Mouse (Mus musculus): ENCODE data around the gene Pir. TPM values are rescaled to one million over a fixed set of nuclear protein-coding genes. Genes with fewer than 3 reads are reported as not detected.

The Pir gene
- polyA plus RNA-seq, 1 experiment from 2014 or later = 3.5 TPM

GRCm38 (mm10) chrX:164318554-164318953 is 49.4 kb downstream of the Pir start:
- Histone ChIP-seq H3K36me3 (ENCODE audit: control insufficient read depth, insufficient read depth, low read length) (no peaks in the 10 kb centered on the region), H3K4me1 (ENCODE audit: control insufficient read depth, insufficient read depth, low read length) (no peaks in the 10 kb centered on the region), H3K27ac (ENCODE audit: low read length) (no peak overlapping the region), H3K4me2 (ENCODE audit: low read length) (no peak overlapping the region), H3K9me3 (replicated peaks; ENCODE audit: control insufficient read depth, low read length, poor library complexity, severe bottlenecking) (no peaks in the 10 kb centered on the region), H3K9ac (ENCODE audit: low read depth, low read length) (no peak overlapping the region), H3K27me3 (ENCODE audit: control insufficient read depth, insufficient read depth, low read depth, low read length) (no peaks in the 10 kb centered on the region), H3K4me3 (ENCODE audit: low read depth, low read length) (no peak overlapping the region)
- no peak for ATAC-seq
- 88% methylated on average over 4 of the region's 4 CpGs for WGBS

GRCm38 (mm10) chrX:164320031-164320430 is 50.9 kb downstream of the Pir start:
- WGBS = 43% methylated on average over 3 of the region's 3 CpGs
- no peak for ATAC-seq
- Histone ChIP-seq H3K27ac (ENCODE audit: low read length) (no peak overlapping the region), H3K27me3 (ENCODE audit: control insufficient read depth, insufficient read depth, low read depth, low read length) (no peaks in the 10 kb centered on the region), H3K4me1 (ENCODE audit: control insufficient read depth, insufficient read depth, low read length) (no peaks in the 10 kb centered on the region), H3K4me3 (ENCODE audit: low read depth, low read length) (no peak overlapping the region), H3K4me2 (ENCODE audit: low read length) (no peak overlapping the region), H3K36me3 (ENCODE audit: control insufficient read depth, insufficient read depth, low read length) (no peaks in the 10 kb centered on the region), H3K9ac (ENCODE audit: low read depth, low read length) (no peak overlapping the region), H3K9me3 (replicated peaks; ENCODE audit: control insufficient read depth, low read length, poor library complexity, severe bottlenecking) (no peaks in the 10 kb centered on the region)

GRCm38 (mm10) chrX:164322492-164322891 is 53.3 kb downstream of the Pir start:
- Histone ChIP-seq H3K4me2 (ENCODE audit: low read length) (no peak overlapping the region), H3K4me1 (ENCODE audit: control insufficient read depth, insufficient read depth, low read length) (no peaks in the 10 kb centered on the region), H3K9ac (ENCODE audit: low read depth, low read length) (no peak overlapping the region), H3K36me3 (ENCODE audit: control insufficient read depth, insufficient read depth, low read length) (no peaks in the 10 kb centered on the region), H3K27me3 (ENCODE audit: control insufficient read depth, insufficient read depth, low read depth, low read length) (no peaks in the 10 kb centered on the region), H3K9me3 (replicated peaks; ENCODE audit: control insufficient read depth, low read length, poor library complexity, severe bottlenecking) (no peaks in the 10 kb centered on the region), H3K4me3 (ENCODE audit: low read depth, low read length) (no peak overlapping the region), H3K27ac (ENCODE audit: low read length) (no peak overlapping the region)
- no peak for ATAC-seq
- WGBS = 85% methylated on average over 5 of the region's 5 CpGs

GRCm38 (mm10) chrX:164323391-164323913 is 54.3 kb downstream of the Pir start:
- H3K4me2 ChIP-seq (ENCODE audit: low read length) = no peak overlapping the region
- no peaks in the 10 kb centered on the region for H3K9me3 ChIP-seq (replicated peaks; ENCODE audit: control insufficient read depth, low read length, poor library complexity, severe bottlenecking)
- H3K27me3 ChIP-seq (ENCODE audit: control insufficient read depth, insufficient read depth, low read depth, low read length) = no peaks in the 10 kb centered on the region
- no peaks in the 10 kb centered on the region for H3K36me3 ChIP-seq (ENCODE audit: control insufficient read depth, insufficient read depth, low read length)
- 79% methylated on average over 4 of the region's 4 CpGs for WGBS
- H3K4me3 ChIP-seq (ENCODE audit: low read depth, low read length) = no peak overlapping the region
- no peak overlapping the region for H3K27ac ChIP-seq (ENCODE audit: low read length)
- no peak for ATAC-seq
- H3K9ac ChIP-seq (ENCODE audit: low read depth, low read length) = no peak overlapping the region
- H3K4me1 ChIP-seq (ENCODE audit: control insufficient read depth, insufficient read depth, low read length) = no peaks in the 10 kb centered on the region

GRCm38 (mm10) chrX:164330351-164330750 is 61.2 kb downstream of the Pir start:
- no peaks in the 10 kb centered on the region for H3K27me3 ChIP-seq (ENCODE audit: control insufficient read depth, insufficient read depth, low read depth, low read length)
- no peak overlapping the region for H3K27ac ChIP-seq (ENCODE audit: low read length)
- no peak overlapping the region for H3K4me3 ChIP-seq (ENCODE audit: low read depth, low read length)
- no peaks in the 10 kb centered on the region for H3K36me3 ChIP-seq (ENCODE audit: control insufficient read depth, insufficient read depth, low read length)
- H3K9ac ChIP-seq (ENCODE audit: low read depth, low read length) = no peak overlapping the region
- no peaks in the 10 kb centered on the region for H3K4me1 ChIP-seq (ENCODE audit: control insufficient read depth, insufficient read depth, low read length)
- ATAC-seq = no peak
- WGBS = 91% methylated on average over 2 of the region's 2 CpGs
- no peaks in the 10 kb centered on the region for H3K9me3 ChIP-seq (replicated peaks; ENCODE audit: control insufficient read depth, low read length, poor library complexity, severe bottlenecking)
- H3K4me2 ChIP-seq (ENCODE audit: low read length) = no peak overlapping the region

- no peak overlapping the region for H3K9ac ChIP-seq (ENCODE audit: low read depth, low read length)
- H3K9me3 ChIP-seq (replicated peaks; ENCODE audit: control insufficient read depth, low read length, poor library complexity, severe bottlenecking) = no peaks in the 10 kb centered on the region
- H3K36me3 ChIP-seq (ENCODE audit: control insufficient read depth, insufficient read depth, low read length) = no peaks in the 10 kb centered on the region
- no peaks in the 10 kb centered on the region for H3K4me1 ChIP-seq (ENCODE audit: control insufficient read depth, insufficient read depth, low read length)
- no peak overlapping the region for H3K27ac ChIP-seq (ENCODE audit: low read length)
- no peak for ATAC-seq
- no peak overlapping the region for H3K4me3 ChIP-seq (ENCODE audit: low read depth, low read length)
- 84% methylated on average over 3 of the region's 3 CpGs for WGBS
- no peaks in the 10 kb centered on the region for H3K27me3 ChIP-seq (ENCODE audit: control insufficient read depth, insufficient read depth, low read depth, low read length)
- H3K4me2 ChIP-seq (ENCODE audit: low read length) = no peak overlapping the region
Measured at GRCm38 (mm10) chrX:164330766-164331165, 61.6 kb downstream of the Pir start.

- no peaks in the 10 kb centered on the region for H3K9me3 ChIP-seq (replicated peaks; ENCODE audit: control insufficient read depth, low read length, poor library complexity, severe bottlenecking)
- no peak overlapping the region for H3K4me3 ChIP-seq (ENCODE audit: low read depth, low read length)
- no peaks in the 10 kb centered on the region for H3K4me1 ChIP-seq (ENCODE audit: control insufficient read depth, insufficient read depth, low read length)
- no peak for ATAC-seq
- H3K4me2 ChIP-seq (ENCODE audit: low read length) = no peak overlapping the region
- H3K27ac ChIP-seq (ENCODE audit: low read length) = no peak overlapping the region
- H3K36me3 ChIP-seq (ENCODE audit: control insufficient read depth, insufficient read depth, low read length) = no peaks in the 10 kb centered on the region
- 87% methylated on average over 4 of the region's 4 CpGs for WGBS
- H3K9ac ChIP-seq (ENCODE audit: low read depth, low read length) = no peak overlapping the region
- H3K27me3 ChIP-seq (ENCODE audit: control insufficient read depth, insufficient read depth, low read depth, low read length) = no peaks in the 10 kb centered on the region
Measured at GRCm38 (mm10) chrX:164338591-164338990, 69.4 kb downstream of the Pir start.

- H3K4me3 ChIP-seq (ENCODE audit: low read depth, low read length) = no peak overlapping the region
- no peak overlapping the region for H3K27ac ChIP-seq (ENCODE audit: low read length)
- no peaks in the 10 kb centered on the region for H3K9me3 ChIP-seq (replicated peaks; ENCODE audit: control insufficient read depth, low read length, poor library complexity, severe bottlenecking)
- no peaks in the 10 kb centered on the region for H3K4me1 ChIP-seq (ENCODE audit: control insufficient read depth, insufficient read depth, low read length)
- WGBS = 93% methylated on average over 4 of the region's 4 CpGs
- ATAC-seq = no peak
- no peak overlapping the region for H3K9ac ChIP-seq (ENCODE audit: low read depth, low read length)
- H3K36me3 ChIP-seq (ENCODE audit: control insufficient read depth, insufficient read depth, low read length) = no peaks in the 10 kb centered on the region
- no peak overlapping the region for H3K4me2 ChIP-seq (ENCODE audit: low read length)
- H3K27me3 ChIP-seq (ENCODE audit: control insufficient read depth, insufficient read depth, low read depth, low read length) = no peaks in the 10 kb centered on the region
Measured at GRCm38 (mm10) chrX:164345359-164345938, 76.3 kb downstream of the Pir start.

GRCm38 (mm10) chrX:164348937-164349336 is 79.8 kb downstream of the Pir start:
- H3K4me2 ChIP-seq (ENCODE audit: low read length) = no peak overlapping the region
- no peaks in the 10 kb centered on the region for H3K9me3 ChIP-seq (replicated peaks; ENCODE audit: control insufficient read depth, low read length, poor library complexity, severe bottlenecking)
- H3K4me1 ChIP-seq (ENCODE audit: control insufficient read depth, insufficient read depth, low read length) = no peaks in the 10 kb centered on the region
- no peak for ATAC-seq
- H3K4me3 ChIP-seq (ENCODE audit: low read depth, low read length) = no peak overlapping the region
- 84% methylated on average over 3 of the region's 3 CpGs for WGBS
- H3K27ac ChIP-seq (ENCODE audit: low read length) = no peak overlapping the region
- H3K36me3 ChIP-seq (ENCODE audit: control insufficient read depth, insufficient read depth, low read length) = no peaks in the 10 kb centered on the region
- no peaks in the 10 kb centered on the region for H3K27me3 ChIP-seq (ENCODE audit: control insufficient read depth, insufficient read depth, low read depth, low read length)
- H3K9ac ChIP-seq (ENCODE audit: low read depth, low read length) = no peak overlapping the region

All from midbrain, embryonic 16.5 days (tissue).